ENCODE assay signal across 1 mouse cellular context in genomic region chr14:13960482-13961325, GRCm38 (mm10).
TF ChIP-seq lines count a peak whose summit lies in the region.

No protein-coding gene starts in this region.

TF ChIP-seq in CH12.LX, 34 proteins besides CTCF, POLR2A, EP300 and RAD21 (continued from another document):
- TF ChIP-seq POLR2AphosphoS2 (IDR thresholded peaks at IDR 0.05; ENCODE audit: low read depth, low read length) (no peak), JUN (IDR thresholded peaks at IDR 0.05; ENCODE audit: insufficient read depth, low read depth, low read length) (no peak), TCF12 (IDR thresholded peaks at IDR 0.05; ENCODE audit: low read depth, low read length) (peak; percentile 7; the same call in 1 of the 2 replicates), HCFC1 (IDR thresholded peaks at IDR 0.05; ENCODE audit: low read depth, low read length) (0 out of 2 replicates have a peak, but pooled peaks have one; percentile 2), ZMIZ1 (IDR thresholded peaks at IDR 0.05; ENCODE audit: low read depth, low read length) (0 out of 2 replicates have a peak, but pooled peaks have one; percentile 11)
